Mouse (Mus musculus) ovary, postnatal 10 days (tissue): ENCODE data around the gene AI837181.
"Not testable (repeated sequence)": the region's sequence is repeated elsewhere in the genome, so short reads cannot be mapped to it uniquely, and the experiment has no call there.

Source experiments
- DNase-seq: peaks from one replicate; pipeline ENCODE4 v3.0.0; 2022; ENCODE audit warnings: low spot score

Gene AI837181

GRCm38 (mm10) chr19:5424782-5425741, at the start of gene AI837181, which contains the start of gene Drap1:
TSS of gene AI837181 (plus strand) at chr19:5425144.
TSS of gene Drap1 (minus strand) at chr19:5424979.
- DNase-seq: peak; percentile 88

- DNase-seq: no peak
These were observed 47.5 kb upstream of the AI837181 start for GRCm38 (mm10) chr19:5377446-5377845.

GRCm38 (mm10) chr19:5383326-5383725, 41.6 kb upstream of the AI837181 start:
- DNase-seq: no peak

GRCm38 (mm10) chr19:5384715-5385114, 40.2 kb upstream of the AI837181 start:
- no peak for DNase-seq

GRCm38 (mm10) chr19:5388011-5388441, 36.9 kb upstream of the AI837181 start:
- no peak for DNase-seq

GRCm38 (mm10) chr19:5388588-5389242, 36.2 kb upstream of the AI837181 start, which contains the start of gene Sart1:
TSS of gene Sart1 (minus strand) at chr19:5388703.
- peak; percentile 77 for DNase-seq

GRCm38 (mm10) chr19:5389647-5390046, 35.3 kb upstream of the AI837181 start:
- no peak for DNase-seq

GRCm38 (mm10) chr19:5390416-5390815, 34.5 kb upstream of the AI837181 start:
- DNase-seq: no peak

GRCm38 (mm10) chr19:5392892-5393291, 32.1 kb upstream of the AI837181 start:
- peak; percentile 66 for DNase-seq

GRCm38 (mm10) chr19:5394168-5394567, 30.8 kb upstream of the AI837181 start:
- no peak for DNase-seq

GRCm38 (mm10) chr19:5395371-5395770, 29.6 kb upstream of the AI837181 start:
- no peak for DNase-seq

- not testable (repeated sequence) for DNase-seq
These were observed 23.9 kb upstream of the AI837181 start for GRCm38 (mm10) chr19:5401073-5401472.

GRCm38 (mm10) chr19:5402293-5402692, 22.7 kb upstream of the AI837181 start, which contains the start of gene Tsga10ip:
TSS of gene Tsga10ip (minus strand) at chr19:5402526.
- no peak for DNase-seq

- no peak for DNase-seq
These were observed 19.0 kb upstream of the AI837181 start for GRCm38 (mm10) chr19:5405924-5406323.

- DNase-seq: not testable (repeated sequence)
These were observed 18.3 kb upstream of the AI837181 start for GRCm38 (mm10) chr19:5406531-5407126.

GRCm38 (mm10) chr19:5407133-5407532, 17.8 kb upstream of the AI837181 start:
- no peak for DNase-seq

GRCm38 (mm10) chr19:5408057-5409001, 16.6 kb upstream of the AI837181 start:
- no peak for DNase-seq

- DNase-seq: no peak
These were observed 15.9 kb upstream of the AI837181 start for GRCm38 (mm10) chr19:5409068-5409467.

GRCm38 (mm10) chr19:5410641-5411040, 14.3 kb upstream of the AI837181 start:
- no peak for DNase-seq

- DNase-seq: no peak
These were observed 13.0 kb upstream of the AI837181 start for GRCm38 (mm10) chr19:5411961-5412360.

GRCm38 (mm10) chr19:5413840-5414239, 11.1 kb upstream of the AI837181 start:
- no peak for DNase-seq
